ENCODE assay signal across 12 mouse cellular contexts in genomic region chr5:98363428-98363827, GRCm38 (mm10). TPM values are rescaled to one million over a fixed set of nuclear protein-coding genes. Genes with fewer than 3 reads are reported as not detected.
A peak's percentile ranks its signal among the peaks of the same experiment; 100 is the strongest.
DNase-seq lines count a peak whose midpoint lies in the region; ATAC-seq and TF ChIP-seq lines count a peak whose summit lies in the region.
"Had no signal": no experiment of that assay in that cellular context is flagged by ENCODE, and none has a peak within 500 bp of the region (broad histone marks: within the 10 kb centered on the region; RNA-seq: fewer than 3 reads in every experiment).

No protein-coding gene starts in this region.

- no peak for ATAC-seq in CD4-positive, CD25-positive, alpha-beta regulatory T cell, adult 4 months

- no peaks in the 10 kb centered on the region for H3K4me1 ChIP-seq in lung, adult 2 months (ENCODE audit: control insufficient read depth, insufficient read depth, low read length)
- H3K4me1 ChIP-seq: heart, embryonic 13.5 days; kidney, embryonic 15.5 days; limb, embryonic 15.5 days; neural tube, embryonic 12.5 days had no signal

- DNase-seq in CD4-positive, CD25-positive, alpha-beta regulatory T cell, adult 2 months (ENCODE audit: low read depth, low spot score): peak; percentile 13
- DNase-seq in lung, adult 2 months: peak; percentile 13
- DNase-seq in lung, postnatal 4 days: no peak
- peak; percentile 4 for DNase-seq in c-Kit-positive CD71-positive TER-119-negative erythroid progenitor cells, embryonic 14.5 days (ENCODE audit: low read depth)
- peak; percentile 17 for DNase-seq in lung, postnatal 14 days
- DNase-seq in urinary bladder, postnatal 36 days (ENCODE audit: low spot score in 2 of 2): no peak
- no peak for DNase-seq in cerebellum, postnatal 25 days

- WGBS in lung, adult 2 months: 53% methylated on average over 8 of the region's 8 CpGs

- TF ChIP-seq CTCF in lung, adult 2 months (IDR thresholded peaks at IDR 0.05; ENCODE audit: insufficient read depth, low read length): peak; percentile 82

- no peak overlapping the region for H3K4me3 ChIP-seq in lung, adult 2 months (replicated peaks; ENCODE audit: extremely low read depth, low read depth, low read length)
- H3K4me3 ChIP-seq: heart, embryonic 13.5 days; kidney, embryonic 15.5 days; limb, embryonic 15.5 days; neural tube, embryonic 12.5 days had no signal

- no peak for TF ChIP-seq POLR2A in lung, adult 2 months (IDR thresholded peaks at IDR 0.05; ENCODE audit: borderline replicate concordance, extremely low read depth, low read depth, low read length)

RNA-seq across cellular contexts. Expression of gene Cfap299, which starts 34.3 kb away (rescaled TPM):
- polyA plus RNA-seq in CD4-positive, CD25-positive, alpha-beta regulatory T cell, adult 4 months (2017; shearing (Covaris generic)): not detected
- polyA plus RNA-seq in lung, adult 2 months (2012; rRNA removed): 1.0 and 1.7 TPM in 2 replicates

Comparison
In these comparisons a context has a peak if more than half of its experiments do, and no peak if none do; other contexts are left out.
1. DNase-seq: peak in CD4-positive, CD25-positive, alpha-beta regulatory T cell, adult 2 months (single experiment), lung, adult 2 months (single experiment), c-Kit-positive CD71-positive TER-119-negative erythroid progenitor cells, embryonic 14.5 days (single experiment) and lung, postnatal 14 days (single experiment); none in lung, postnatal 4 days (0 of 2), urinary bladder, postnatal 36 days (0 of 2) and cerebellum, postnatal 25 days (0 of 2).